Mouse (Mus musculus) forebrain, embryonic 11.5 days (tissue): Measurements from ENCODE around the gene Gm11042. TPM values are rescaled to one million over a fixed set of nuclear protein-coding genes. Genes with fewer than 3 reads are reported as not detected.

Source experiments
- ATAC-seq: fragments of 200-750 bp; cut with Nextera tagmentation; replicated peaks from 2 replicates; pipeline ENCODE4 v1.8.0; 2017; ENCODE audit warnings: moderate TSS enrichment; ENCODE audit not compliant: low FRiP score
- DNase-seq: peaks from one replicate; pipeline ENCODE4 v3.0.0-alpha.2; 2017; ENCODE audit warnings: low spot score
- H3K27ac ChIP-seq: fragments of 300-500 bp; sonication (generic); 2 replicates; pipeline ENCODE4 v1.5.1; 2014; ENCODE audit warnings: low read depth, low read length
- H3K27me3 ChIP-seq: fragments of 300-500 bp; sonication (generic); 2 replicates; pipeline ENCODE4 v1.6.1; 2014; ENCODE audit warnings: mild to moderate bottlenecking, low read length, mixed read lengths; ENCODE audit not compliant: control insufficient read depth, insufficient read depth
- H3K36me3 ChIP-seq: fragments of 300-500 bp; sonication (generic); 2 replicates; pipeline ENCODE4 v1.6.1; 2014; ENCODE audit warnings: mild to moderate bottlenecking, low read length, moderate library complexity, mixed read lengths; ENCODE audit not compliant: control insufficient read depth, insufficient read depth
- H3K4me1 ChIP-seq: fragments of 300-500 bp; sonication (generic); replicated peaks from 2 replicates; pipeline ENCODE4 v1.6.1; 2014; ENCODE audit warnings: low read length, mixed read lengths; ENCODE audit not compliant: control insufficient read depth, insufficient read depth
- H3K4me2 ChIP-seq: fragments of 300-500 bp; sonication (generic); 2 replicates; pipeline ENCODE4 v1.6.1; 2014; ENCODE audit warnings: low read depth, mild to moderate bottlenecking, low read length, moderate library complexity, mixed read lengths; ENCODE audit not compliant: severe bottlenecking
- H3K4me3 ChIP-seq: fragments of 300-500 bp; sonication (generic); 2 replicates; pipeline ENCODE4 v1.5.1; 2014; ENCODE audit warnings: low read depth, low read length
- H3K9ac ChIP-seq: fragments of 300-500 bp; sonication (generic); 2 replicates; pipeline ENCODE4 v1.6.1; 2014; ENCODE audit warnings: low read length
- H3K9me3 ChIP-seq: fragments of 300-500 bp; sonication (generic); 2 replicates; pipeline ENCODE4 v1.6.1; 2016; ENCODE audit warnings: low read length, mixed read lengths; ENCODE audit not compliant: control insufficient read depth
- WGBS: fragments of 180-500 bp; shearing (Covaris S2); extraction: QIAGEN DNeasy Blood & Tissue Kit; methylation state at CpG from one replicate; pipeline ENCODE4 v1.1.7; 2014; 5-methylcytosine and 5-hydroxymethylcytosine counted together
- polyA plus RNA-seq: library from polyadenylated mRNA; unstranded; fragments of >200 nt; fragmentation: Nextera tagmentation; extraction: Ambion mirVana; gene quantifications from 2 replicates; pipeline ENCODE4 v1.2.1, GENCODE M21; 2014

Gm11042 gene
- polyA plus RNA-seq: not detected in 2 replicates

- Histone ChIP-seq H3K36me3 (no peaks in the 10 kb centered on the region), H3K4me2 (peak within 1 kb of the TSS; percentile 59), H3K9me3 (no peaks in the 10 kb centered on the region), H3K4me3 (peak within 1 kb of the TSS; percentile 40), H3K27ac (peak within 1 kb of the TSS; percentile 63), H3K9ac (peak within 1 kb of the TSS; percentile 65), H3K27me3 (no peaks in the 10 kb centered on the region), H3K4me1 (no peaks in the 10 kb centered on the region)
- peak; percentile 70 for ATAC-seq
- WGBS: 34% methylated on average over 16 of the region's 18 CpGs
- peak; percentile 62 for DNase-seq
Measured at GRCm38 (mm10) chr12:74316344-74316973, at the start of gene Gm11042. Gene Gm11042 (minus strand): TSS chr12:74316394.

GRCm38 (mm10) chr12:74364477-74364876, 48.3 kb upstream of the Gm11042 start:
- no peaks in the 10 kb centered on the region for H3K9me3 ChIP-seq
- H3K36me3 ChIP-seq: no peaks in the 10 kb centered on the region
- no peak overlapping the region for H3K9ac ChIP-seq
- no peak overlapping the region for H3K4me2 ChIP-seq
- no peaks in the 10 kb centered on the region for H3K27me3 ChIP-seq
- no peak for DNase-seq
- ATAC-seq: no peak
- H3K27ac ChIP-seq: no peak overlapping the region
- WGBS: 85% methylated on average over 7 of the region's 7 CpGs
- no peak overlapping the region for H3K4me3 ChIP-seq
- H3K4me1 ChIP-seq: no peaks in the 10 kb centered on the region

- 41% methylated on average over 6 of the region's 6 CpGs for WGBS
- H3K9me3 ChIP-seq: no peaks in the 10 kb centered on the region
- H3K36me3 ChIP-seq: no peaks in the 10 kb centered on the region
- no peaks in the 10 kb centered on the region for H3K4me1 ChIP-seq
- H3K27me3 ChIP-seq: no peaks in the 10 kb centered on the region
- H3K4me3 ChIP-seq: no peak overlapping the region
- no peak for DNase-seq
- ATAC-seq: 0 out of 2 replicates have a peak, but pooled peaks have one; percentile 30
- no peak overlapping the region for H3K4me2 ChIP-seq
- H3K9ac ChIP-seq: no peak overlapping the region
- H3K27ac ChIP-seq: no peak overlapping the region
Measured at GRCm38 (mm10) chr12:74363076-74363475, 46.9 kb upstream of the Gm11042 start.

- Histone ChIP-seq H3K9me3 (no peaks in the 10 kb centered on the region), H3K9ac (no peak overlapping the region), H3K4me1 (no peaks in the 10 kb centered on the region), H3K4me2 (no peak overlapping the region), H3K4me3 (no peak overlapping the region), H3K36me3 (no peaks in the 10 kb centered on the region), H3K27ac (no peak overlapping the region), H3K27me3 (no peaks in the 10 kb centered on the region)
- 84% methylated on average over 2 of the region's 2 CpGs for WGBS
- DNase-seq (no peak), ATAC-seq (no peak)
Measured at GRCm38 (mm10) chr12:74362453-74362852, 46.3 kb upstream of the Gm11042 start.

GRCm38 (mm10) chr12:74359791-74360190, 43.6 kb upstream of the Gm11042 start:
- no peaks in the 10 kb centered on the region for H3K4me1 ChIP-seq
- WGBS: 78% methylated on average over 5 of the region's 5 CpGs

GRCm38 (mm10) chr12:74357806-74358205, 41.6 kb upstream of the Gm11042 start:
- ATAC-seq (no peak), DNase-seq (no peak)
- Histone ChIP-seq H3K4me2 (no peak overlapping the region), H3K27me3 (no peaks in the 10 kb centered on the region), H3K9me3 (no peaks in the 10 kb centered on the region), H3K9ac (no peak overlapping the region), H3K4me1 (no peaks in the 10 kb centered on the region), H3K4me3 (no peak overlapping the region), H3K27ac (no peak overlapping the region), H3K36me3 (no peaks in the 10 kb centered on the region)
- WGBS: 74% methylated on average over 6 of the region's 6 CpGs

More at GRCm38 (mm10) chr12:74359791-74360190, 43.6 kb upstream of the Gm11042 start:
- no peak overlapping the region for H3K27ac ChIP-seq
- ATAC-seq (no peak), DNase-seq (no peak)
- H3K36me3 ChIP-seq: no peaks in the 10 kb centered on the region
- no peak overlapping the region for H3K4me3 ChIP-seq
- no peak overlapping the region for H3K4me2 ChIP-seq
- H3K9ac ChIP-seq: no peak overlapping the region
- no peaks in the 10 kb centered on the region for H3K9me3 ChIP-seq
- H3K27me3 ChIP-seq: no peaks in the 10 kb centered on the region

- no peak for DNase-seq
- WGBS: 91% methylated on average over 3 of the region's 3 CpGs
Measured at GRCm38 (mm10) chr12:74342720-74343119, 26.5 kb upstream of the Gm11042 start.

GRCm38 (mm10) chr12:74340070-74340469, 23.9 kb upstream of the Gm11042 start:
- Histone ChIP-seq H3K4me1 (no peaks in the 10 kb centered on the region), H3K4me2 (no peak overlapping the region), H3K9me3 (no peaks in the 10 kb centered on the region), H3K27me3 (no peaks in the 10 kb centered on the region), H3K4me3 (no peak overlapping the region), H3K27ac (no peak overlapping the region), H3K9ac (no peak overlapping the region), H3K36me3 (no peaks in the 10 kb centered on the region)
- no peak for ATAC-seq
- DNase-seq: no peak
- WGBS: 85% methylated on average over 2 of the region's 2 CpGs

More at GRCm38 (mm10) chr12:74342720-74343119, 26.5 kb upstream of the Gm11042 start:
- no peak overlapping the region for H3K9ac ChIP-seq
- no peak overlapping the region for H3K4me2 ChIP-seq
- H3K4me1 ChIP-seq: no peaks in the 10 kb centered on the region
- no peaks in the 10 kb centered on the region for H3K27me3 ChIP-seq
- H3K36me3 ChIP-seq: no peaks in the 10 kb centered on the region
- no peaks in the 10 kb centered on the region for H3K9me3 ChIP-seq
- H3K4me3 ChIP-seq: no peak overlapping the region
- ATAC-seq: no peak
- no peak overlapping the region for H3K27ac ChIP-seq

- no peak overlapping the region for H3K27ac ChIP-seq
- 90% methylated on average over 6 of the region's 6 CpGs for WGBS
- no peak overlapping the region for H3K4me2 ChIP-seq
- no peaks in the 10 kb centered on the region for H3K27me3 ChIP-seq
- ATAC-seq (no peak), DNase-seq (no peak)
- H3K4me1 ChIP-seq: no peaks in the 10 kb centered on the region
- no peak overlapping the region for H3K9ac ChIP-seq
- no peaks in the 10 kb centered on the region for H3K9me3 ChIP-seq
- no peaks in the 10 kb centered on the region for H3K36me3 ChIP-seq
- H3K4me3 ChIP-seq: no peak overlapping the region
Measured at GRCm38 (mm10) chr12:74333706-74334105, 17.5 kb upstream of the Gm11042 start.
